ENCODE assay signal across 9 mouse cellular contexts in the genomic region with DNA sequence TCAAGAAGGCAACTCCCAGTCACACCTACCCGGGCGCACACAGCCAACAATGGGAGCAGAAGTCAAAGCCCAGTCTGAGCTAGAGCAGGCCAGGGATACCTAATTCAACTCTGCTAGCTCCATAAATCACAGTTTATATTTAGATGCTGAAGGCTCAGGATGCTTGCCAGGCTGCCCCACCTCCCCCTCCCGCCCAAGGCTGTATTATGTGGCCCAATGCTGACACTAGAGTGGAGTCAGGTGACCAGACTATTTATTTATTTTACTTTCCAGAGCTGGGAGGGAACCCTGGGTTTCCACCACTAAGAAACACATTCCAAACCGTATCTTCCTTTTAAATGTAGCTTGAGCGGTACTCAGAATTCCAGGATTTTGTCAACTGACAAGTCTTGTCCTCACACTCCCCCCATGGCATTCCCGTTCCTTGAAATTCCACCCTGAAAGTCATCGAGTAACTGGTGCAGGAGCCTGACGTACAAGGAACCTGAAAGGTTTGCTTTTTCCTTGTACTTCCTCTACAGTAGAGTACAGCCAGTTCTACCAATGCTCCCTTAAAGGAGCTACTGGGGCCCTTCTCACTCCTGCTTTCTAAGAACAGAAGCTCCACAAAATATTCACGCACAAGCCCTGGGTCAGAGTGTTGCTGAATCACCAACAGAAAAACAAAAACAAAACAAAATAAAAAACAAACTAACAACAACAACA. TPM values are rescaled to one million over a fixed set of nuclear protein-coding genes. Genes with fewer than 3 reads are reported as not detected.
A peak's percentile ranks its signal among the peaks of the same experiment; 100 is the strongest.
DNase-seq lines count a peak whose midpoint lies in the region; ATAC-seq and TF ChIP-seq lines count a peak whose summit lies in the region.
"Had no signal": no experiment of that assay in that cellular context is flagged by ENCODE, and none has a peak within 500 bp of the region (broad histone marks: within the 10 kb centered on the region; RNA-seq: fewer than 3 reads in every experiment).

No protein-coding gene starts in this region.

- H3K9me3 ChIP-seq in heart, embryonic 16.5 days (replicated peaks; ENCODE audit: control insufficient read depth, low read length): no peaks in the 10 kb centered on the region
- H3K9me3 ChIP-seq in limb, embryonic 14.5 days (ENCODE audit: control insufficient read depth, low read length): no peaks in the 10 kb centered on the region
- H3K9me3 ChIP-seq in forebrain, postnatal 0 days (ENCODE audit: low read length): no peaks in the 10 kb centered on the region
- H3K9me3 ChIP-seq: neural tube, embryonic 12.5 days had no signal

- peak overlapping the region; percentile 28 for H3K4me3 ChIP-seq in heart, embryonic 16.5 days (ENCODE audit: low read length)
- no peak overlapping the region for H3K4me3 ChIP-seq in limb, embryonic 14.5 days (replicated peaks; ENCODE audit: low read length)
- no peak overlapping the region for H3K4me3 ChIP-seq in forebrain, postnatal 0 days (ENCODE audit: low read depth, low read length)
- H3K4me3 ChIP-seq: neural tube, embryonic 12.5 days had no signal

- peak overlapping the region; percentile 42; the same call in 1 of the 2 replicates for H3K9ac ChIP-seq in heart, embryonic 16.5 days (ENCODE audit: low read length)
- no peak overlapping the region for H3K9ac ChIP-seq in limb, embryonic 14.5 days (ENCODE audit: low read depth, low read length, severe bottlenecking)
- no peak overlapping the region for H3K9ac ChIP-seq in forebrain, postnatal 0 days
- H3K9ac ChIP-seq: neural tube, embryonic 12.5 days had no signal

- 20% methylated on average over 9 of the region's 9 CpGs for WGBS in heart, embryonic 16.5 days
- 33% methylated on average over 9 of the region's 9 CpGs for WGBS in limb, embryonic 14.5 days
- 83% methylated on average over 9 of the region's 9 CpGs for WGBS in forebrain, postnatal 0 days

- TF ChIP-seq POLR2A in limb, embryonic 14.5 days (IDR thresholded peaks at IDR 0.05; ENCODE audit: borderline replicate concordance, extremely low read depth, insufficient read depth, insufficient read length): no peak

- peaks cover 14% of the 10 kb centered on the region for H3K36me3 ChIP-seq in heart, embryonic 16.5 days (ENCODE audit: control insufficient read depth, insufficient read depth)
- peaks cover 17% of the 10 kb centered on the region for H3K36me3 ChIP-seq in limb, embryonic 14.5 days (ENCODE audit: control insufficient read depth, insufficient read depth, low read length)
- H3K36me3 ChIP-seq in forebrain, postnatal 0 days (ENCODE audit: insufficient read depth): peaks cover 13% of the 10 kb centered on the region

- peaks cover 20% of the 10 kb centered on the region for H3K4me1 ChIP-seq in heart, embryonic 16.5 days (ENCODE audit: control insufficient read depth, insufficient read depth, low read length)
- peaks cover 17% of the 10 kb centered on the region for H3K4me1 ChIP-seq in limb, embryonic 14.5 days (ENCODE audit: control insufficient read depth, insufficient read depth, low read length)
- H3K4me1 ChIP-seq in forebrain, postnatal 0 days (ENCODE audit: insufficient read depth): no peaks in the 10 kb centered on the region

- no peaks in the 10 kb centered on the region for H3K27me3 ChIP-seq in heart, embryonic 16.5 days (ENCODE audit: control insufficient read depth, insufficient read depth, low read length)
- no peaks in the 10 kb centered on the region for H3K27me3 ChIP-seq in limb, embryonic 14.5 days (ENCODE audit: control insufficient read depth, insufficient read depth, low read length)
- H3K27me3 ChIP-seq in forebrain, postnatal 0 days (ENCODE audit: insufficient read depth, low read length): no peaks in the 10 kb centered on the region
- H3K27me3 ChIP-seq: neural tube, embryonic 12.5 days had no signal

- H3K27ac ChIP-seq in heart, embryonic 16.5 days (ENCODE audit: low read length): peak overlapping the region; percentile 93
- H3K27ac ChIP-seq in limb, embryonic 14.5 days (replicated peaks; ENCODE audit: low read depth, low read length): no peak overlapping the region
- H3K27ac ChIP-seq in forebrain, postnatal 0 days (ENCODE audit: low read depth, low read length): no peak overlapping the region
- H3K27ac ChIP-seq: neural tube, embryonic 12.5 days had no signal

- TF ChIP-seq CTCF in forebrain, postnatal 0 days (IDR thresholded peaks at IDR 0.05; ENCODE audit: low read depth): no peak

- ATAC-seq in heart, embryonic 16.5 days (replicated peaks; ENCODE audit: extremely low read depth, insufficient read depth, low FRiP score): peak; percentile 95
- no peak for ATAC-seq in limb, embryonic 14.5 days (ENCODE audit: low FRiP score, low read depth)
- ATAC-seq in cerebellum, adult (ENCODE audit: insufficient number of reproducible peaks, low FRiP score, low TSS enrichment): no peak
- no peak for ATAC-seq in forebrain, postnatal 0 days
- no peak for ATAC-seq in megakaryocyte progenitor cell, adult 5-6 weeks (replicated peaks; ENCODE audit: poor library complexity)

- peak; percentile 11 for DNase-seq in urinary bladder, postnatal 10 days (ENCODE audit: low spot score)
- DNase-seq in urinary bladder, adult 2 months (ENCODE audit: low spot score): no peak
- DNase-seq in limb, embryonic 14.5 days (ENCODE audit: low spot score): peak; percentile 39
- DNase-seq in thymus, postnatal 14 days: no peak
- no peak for DNase-seq in forebrain, postnatal 0 days

- H3K4me2 ChIP-seq in heart, embryonic 16.5 days (ENCODE audit: low read depth, low read length): peak overlapping the region; percentile 49
- no peak overlapping the region for H3K4me2 ChIP-seq in limb, embryonic 14.5 days (replicated peaks; ENCODE audit: low read depth, low read length, severe bottlenecking)
- no peak overlapping the region for H3K4me2 ChIP-seq in forebrain, postnatal 0 days (ENCODE audit: low read depth)
- H3K4me2 ChIP-seq: neural tube, embryonic 12.5 days had no signal

RNA-seq across cellular contexts. Expression of a gene that starts 51.9 kb away (rescaled TPM):
- 28.5 and 33.3 TPM in 2 replicates for polyA plus RNA-seq in urinary bladder, adult 2 months (2012; rRNA removed)
- polyA plus RNA-seq in heart, embryonic 16.5 days (2015; fragmentation: Nextera tagmentation; extraction: Ambion mirVana): 83.2 and 90.9 TPM in 2 replicates
- 77.9 and 112 TPM in 2 replicates for polyA plus RNA-seq in limb, embryonic 14.5 days (2012; rRNA removed)
- polyA plus RNA-seq in limb, embryonic 14.5 days (2014; fragmentation: Nextera tagmentation; extraction: Ambion mirVana): 115 and 116 TPM in 2 replicates
- 64.0 and 94.1 TPM in 2 replicates for total RNA-seq in forebrain, postnatal 0 days (2014; rRNA removed)
- polyA plus RNA-seq in forebrain, postnatal 0 days (2015; fragmentation: Nextera tagmentation; extraction: Ambion mirVana): 62.2 and 74.7 TPM in 2 replicates
- 123 and 174 TPM in 2 replicates for total RNA-seq in megakaryocyte progenitor cell, adult 5-6 weeks (2015)
- 101 and 138 TPM in 2 replicates for total RNA-seq in megakaryocyte progenitor cell, adult 5-6 weeks (2017)

Comparison
In these comparisons a context has a peak if more than half of its experiments do, and no peak if none do; other contexts are left out.
1. DNase-seq: peak in urinary bladder, postnatal 10 days (single experiment) and limb, embryonic 14.5 days (single experiment); none in urinary bladder, adult 2 months (single experiment), thymus, postnatal 14 days (single experiment) and forebrain, postnatal 0 days (single experiment).